Comparison of ENCODE assay signal across 7 mouse cellular contexts in genomic region chr7:134669474-134670311, GRCm38 (mm10). TPM values are rescaled to one million over a fixed set of nuclear protein-coding genes. Genes with fewer than 3 reads are reported as not detected.
DNase-seq lines count a peak whose midpoint lies in the region; ATAC-seq and TF ChIP-seq lines count a peak whose summit lies in the region.

No protein-coding gene starts in this region.

- no peak for TF ChIP-seq POLR2A in ES-Bruce4 (IDR thresholded peaks at IDR 0.05; ENCODE audit: insufficient read depth, low read length)

- 91% methylated on average over 14 of the region's 14 CpGs for WGBS in hindbrain, embryonic 11.5 days
- 64% methylated on average over 13 of the region's 14 CpGs for WGBS in macrophage (ENCODE audit: missing documents)

- TF ChIP-seq EP300 in ES-Bruce4 (IDR thresholded peaks at IDR 0.05; ENCODE audit: insufficient read depth, low read depth, low read length): no peak

- no peaks in the 10 kb centered on the region for H3K9me3 ChIP-seq in ES-Bruce4 (replicated peaks; ENCODE audit: control insufficient read depth, insufficient read depth, low read length, poor library complexity, severe bottlenecking)
- H3K9me3 ChIP-seq in hindbrain, embryonic 11.5 days (ENCODE audit: control insufficient read depth, low read length): no peaks in the 10 kb centered on the region

- no peak overlapping the region for H3K27ac ChIP-seq in ES-Bruce4 (ENCODE audit: insufficient read depth, low read length)
- H3K27ac ChIP-seq in hindbrain, embryonic 11.5 days (ENCODE audit: low read depth, low read length): no peak overlapping the region
- H3K27ac ChIP-seq in macrophage: peak overlapping the region; percentile 69

- H3K4me1 ChIP-seq in ES-Bruce4 (ENCODE audit: control insufficient read depth, insufficient read depth, low read length): peaks cover 2% of the 10 kb centered on the region
- H3K4me1 ChIP-seq in hindbrain, embryonic 11.5 days (replicated peaks; ENCODE audit: control insufficient read depth, insufficient read depth, low read length): peaks cover 8% of the 10 kb centered on the region

- DNase-seq in R1 (ENCODE audit: low read depth, low spot score): peak; percentile 54
- no peak for DNase-seq in hindbrain, embryonic 11.5 days (ENCODE audit: low spot score)
- no peak for DNase-seq in adipocyte (ENCODE audit: low spot score)
- DNase-seq in layer of hippocampus, adult 18-20 months (ENCODE audit: low spot score in 2 of 2): no peak
- no peak for DNase-seq in layer of hippocampus, adult 8-10 months (ENCODE audit: low spot score in 2 of 2)

- peak overlapping the region; percentile 96 for H3K4me2 ChIP-seq in hindbrain, embryonic 11.5 days (replicated peaks; ENCODE audit: low read depth, low read length)

- TF ChIP-seq CTCF in ES-Bruce4 (IDR thresholded peaks at IDR 0.05; ENCODE audit: low read depth, low read length): no peak

- H3K36me3 ChIP-seq in ES-Bruce4 (ENCODE audit: control insufficient read depth, insufficient read depth, low read length, poor library complexity, severe bottlenecking) (no peaks in the 10 kb centered on the region), macrophage (ENCODE audit: inconsistent target) (no peaks in the 10 kb centered on the region)
- H3K36me3 ChIP-seq in hindbrain, embryonic 11.5 days (ENCODE audit: control insufficient read depth, insufficient read depth, low read length): no peaks in the 10 kb centered on the region

- peak; percentile 14; the same call in 1 of the 2 replicates for ATAC-seq in hindbrain, embryonic 11.5 days (ENCODE audit: low FRiP score)

- peaks cover 39% of the 10 kb centered on the region; the same call in 1 of the 2 replicates for H3K79me2 ChIP-seq in macrophage (ENCODE audit: inconsistent target)

- H3K4me3 ChIP-seq in ES-Bruce4 (ENCODE audit: low read depth, low read length) (peak overlapping the region; percentile 67), macrophage (ENCODE audit: inconsistent target) (peak overlapping the region; percentile 8; the same call in 1 of the 2 replicates)
- no peak overlapping the region; the same call in 1 of the 2 replicates for H3K4me3 ChIP-seq in hindbrain, embryonic 11.5 days (ENCODE audit: low read depth, low read length)

- no peaks in the 10 kb centered on the region for H3K27me3 ChIP-seq in ES-Bruce4 (ENCODE audit: control insufficient read depth, insufficient read depth, low read length, poor library complexity, severe bottlenecking)
- peaks cover 4% of the 10 kb centered on the region; the same call in 1 of the 2 replicates for H3K27me3 ChIP-seq in hindbrain, embryonic 11.5 days (ENCODE audit: control insufficient read depth, insufficient read depth, low read length)

- H3K9ac ChIP-seq in ES-Bruce4 (ENCODE audit: low read depth, poor library complexity, severe bottlenecking): peak overlapping the region; percentile 90; the same call in 1 of the 2 replicates
- H3K9ac ChIP-seq in hindbrain, embryonic 11.5 days (ENCODE audit: low read depth, low read length): peak overlapping the region; percentile 76

RNA-seq across cellular contexts. Expression of gene Dock1, which starts 0.8 kb away (rescaled TPM):
- polyA plus RNA-seq in ES-Bruce4 (2011; ENCODE audit: insufficient read depth, insufficient read length, low read depth, missing spikeins) (51.2 and 54.8 TPM in 2 replicates), macrophage (2018) (15.0 to 24.6 TPM (median 23.4 TPM) in 3 replicates)
- polyA plus RNA-seq in hindbrain, embryonic 11.5 days (2014; fragmentation: Nextera tagmentation; extraction: Ambion mirVana): 22.3 and 25.0 TPM in 2 replicates
- 100 to 1,000 TPM; 158 to 476 (median 255) TPM for total RNA-seq in macrophage (2018; cell fraction: chromatin; rRNA removed)
- total RNA-seq in macrophage (2018; cell fraction: cytosol; rRNA removed): 10 to 100 TPM; 14.5 to 38.4 (median 28.0) TPM
- 100 to 1,000 TPM in 10 of 26 experiments, 10 to 100 TPM in 16; 30.8 to 247 (median 82.1) TPM for total RNA-seq in macrophage (2018; cell fraction: nucleus; rRNA removed)
- 10 to 100 TPM; 25.0 to 26.1 TPM for total RNA-seq in layer of hippocampus, adult 18-20 months (2021)
- total RNA-seq in layer of hippocampus, adult 8-10 months (2022): 10 to 100 TPM; 27.5 to 31.6 (median 30.5) TPM
